Mouse (Mus musculus): ENCODE data around the gene Rab13.

Rab13 gene

GRCm38 (mm10) chr3:90213377-90213866 is at the start of gene Rab13, which contains the start of gene Rps27:
TSS of gene Rab13 (plus strand) at chr3:90213695.
TSS of gene Rps27 (minus strand) at chr3:90213651.
- peak; percentile 81 for DNase-seq (ENCODE audit: low spot score)

- no peak for DNase-seq (ENCODE audit: low spot score)
Observed at GRCm38 (mm10) chr3:90179566-90179965, 33.9 kb upstream of the Rab13 start.

- DNase-seq (ENCODE audit: low spot score): no peak
Observed at GRCm38 (mm10) chr3:90183581-90183980, 29.9 kb upstream of the Rab13 start.

- DNase-seq (ENCODE audit: low spot score): no peak
Observed at GRCm38 (mm10) chr3:90190859-90191510, 22.5 kb upstream of the Rab13 start.

- no peak for DNase-seq (ENCODE audit: low spot score)
Observed at GRCm38 (mm10) chr3:90194759-90195158, 18.7 kb upstream of the Rab13 start.

GRCm38 (mm10) chr3:90195644-90196043 is 17.9 kb upstream of the Rab13 start:
- DNase-seq (ENCODE audit: low spot score): no peak

- DNase-seq (ENCODE audit: low spot score): no peak
Observed at GRCm38 (mm10) chr3:90197548-90197947, 15.9 kb upstream of the Rab13 start.

GRCm38 (mm10) chr3:90202884-90203283 is 10.6 kb upstream of the Rab13 start:
- DNase-seq (ENCODE audit: low spot score): no peak

GRCm38 (mm10) chr3:90203619-90204018 is 9.9 kb upstream of the Rab13 start:
- DNase-seq (ENCODE audit: low spot score): no peak

- DNase-seq (ENCODE audit: low spot score): no peak
Observed at GRCm38 (mm10) chr3:90204582-90204981, 8.9 kb upstream of the Rab13 start.

GRCm38 (mm10) chr3:90208662-90209061 is 4.8 kb upstream of the Rab13 start:
- no peak for DNase-seq (ENCODE audit: low spot score)

GRCm38 (mm10) chr3:90209908-90210566 is 3.5 kb upstream of the Rab13 start:
- no peak for DNase-seq (ENCODE audit: low spot score)

- DNase-seq (ENCODE audit: low spot score): no peak
Observed at GRCm38 (mm10) chr3:90211475-90212398, 1.8 kb upstream of the Rab13 start.

GRCm38 (mm10) chr3:90212723-90213122 is 772 bp upstream of the Rab13 start:
- DNase-seq (ENCODE audit: low spot score): no peak

- DNase-seq (ENCODE audit: low spot score): no peak
Observed at GRCm38 (mm10) chr3:90213956-90214684, 625 bp downstream of the Rab13 start.

GRCm38 (mm10) chr3:90215825-90216380 is 2.4 kb downstream of the Rab13 start:
- no peak for DNase-seq (ENCODE audit: low spot score)

- DNase-seq (ENCODE audit: low spot score): peak; percentile 54
Observed at GRCm38 (mm10) chr3:90220088-90220487, 6.6 kb downstream of the Rab13 start.

- DNase-seq (ENCODE audit: low spot score): peak; percentile 85
Observed at GRCm38 (mm10) chr3:90220531-90220951, 7.0 kb downstream of the Rab13 start.

- DNase-seq (ENCODE audit: low spot score): no peak
Observed at GRCm38 (mm10) chr3:90221123-90221522, 7.6 kb downstream of the Rab13 start.

GRCm38 (mm10) chr3:90222455-90222854 is 9.0 kb downstream of the Rab13 start:
- DNase-seq (ENCODE audit: low spot score): no peak

- no peak for DNase-seq (ENCODE audit: low spot score)
Observed at GRCm38 (mm10) chr3:90222941-90223340, 9.4 kb downstream of the Rab13 start.

Measured in testis, postnatal 10 days (tissue).